Mouse (Mus musculus): ENCODE measurements around the gene Casc4. TPM values are rescaled to one million over a fixed set of nuclear protein-coding genes. Genes with fewer than 3 reads are reported as not detected.
"Not testable (repeated sequence)": the region's sequence is repeated elsewhere in the genome, so short reads cannot be mapped to it uniquely, and the experiment has no call there.

The Casc4 gene
- polyA plus RNA-seq, 1 experiment from 2014 or later: 5.4 TPM

DNA sequence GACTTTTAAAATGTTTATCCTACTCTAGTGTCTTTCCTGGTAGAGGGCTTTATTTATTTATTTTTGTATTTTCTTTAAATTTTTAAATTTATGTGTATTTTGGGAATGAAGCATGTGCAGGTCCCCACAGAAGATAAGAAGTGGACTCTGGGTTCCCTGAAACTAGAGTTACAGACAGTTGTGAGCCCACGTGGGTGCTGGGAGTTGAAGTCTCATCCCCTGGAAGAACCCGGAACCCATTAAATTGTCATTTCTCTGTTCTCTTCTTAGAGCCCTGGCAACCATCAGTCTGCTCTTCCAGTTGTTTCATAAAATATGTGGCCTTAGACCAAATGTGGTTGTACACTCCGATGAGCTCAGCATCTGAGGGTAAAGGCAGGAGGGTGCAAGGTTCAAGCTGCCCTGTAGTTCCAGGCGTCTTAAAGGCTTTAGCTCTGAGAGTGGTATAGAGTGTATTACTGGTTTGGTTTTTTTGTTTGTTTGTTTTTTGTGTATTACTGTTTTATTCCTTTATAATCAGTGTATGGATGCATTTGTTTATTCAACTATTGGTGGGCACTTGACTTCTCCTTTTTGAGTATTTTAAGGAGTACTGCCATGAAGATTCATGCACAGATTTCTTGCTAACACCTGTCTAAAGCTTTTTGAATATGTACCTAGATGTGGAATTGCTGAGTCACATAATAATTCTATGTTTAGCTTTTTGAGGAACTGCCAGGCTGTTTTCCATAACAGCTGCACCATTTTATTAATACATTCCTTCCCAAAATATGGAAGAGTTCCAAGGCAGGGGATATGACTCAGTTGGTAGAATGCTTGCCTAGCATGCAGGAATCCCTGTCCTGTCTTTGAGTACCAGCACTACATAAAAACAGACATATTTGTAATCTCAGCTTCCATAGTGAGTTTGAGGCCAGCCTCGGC lies 49.5 kb downstream of the Casc4 start:
- Histone ChIP-seq H3K4me2 (no peak overlapping the region), H3K36me3 (0 out of 2 replicates have a peak, but pooled peaks cover 6% of the 10 kb centered on the region), H3K27me3 (no peaks in the 10 kb centered on the region), H3K9ac (no peak overlapping the region), H3K27ac (no peak overlapping the region), H3K9me3 (replicated peaks) (no peaks in the 10 kb centered on the region), H3K4me3 (replicated peaks) (no peak overlapping the region), H3K4me1 (replicated peaks) (no peaks in the 10 kb centered on the region)
- ATAC-seq (ENCODE audit: low read depth) (no peak), DNase-seq (no peak)
- WGBS (ENCODE audit: insufficient replicate concordance): 75% methylated on average over 5 of the region's 5 CpGs

DNA sequence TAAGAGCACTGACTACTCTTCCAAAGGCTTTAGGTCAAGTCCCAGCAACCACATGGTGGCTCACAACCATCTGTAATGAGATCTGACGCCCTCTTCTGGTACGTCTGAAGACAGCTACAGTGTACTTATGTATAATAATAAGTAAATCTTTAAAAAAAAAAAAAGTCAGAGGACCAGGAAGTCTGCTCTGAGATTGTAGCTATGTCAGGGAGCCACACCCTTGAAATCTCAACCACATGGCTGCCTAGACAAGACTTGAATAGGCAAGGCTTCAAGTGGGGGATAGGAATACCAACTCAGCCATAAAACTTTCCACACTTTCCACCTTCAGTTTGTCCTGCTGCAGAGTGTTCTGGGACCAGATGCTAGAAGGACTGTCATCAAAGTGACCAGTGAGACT lies 70.9 kb downstream of the Casc4 start:
- not testable (repeated sequence) for H3K4me3 ChIP-seq (replicated peaks); DNase-seq; H3K4me1 ChIP-seq (replicated peaks); H3K27ac ChIP-seq; H3K4me2 ChIP-seq; H3K9me3 ChIP-seq (replicated peaks); H3K36me3 ChIP-seq; ATAC-seq (ENCODE audit: low read depth); H3K27me3 ChIP-seq; H3K9ac ChIP-seq
- 54% methylated on average over 2 of the region's 2 CpGs for WGBS (ENCODE audit: insufficient replicate concordance)

DNA sequence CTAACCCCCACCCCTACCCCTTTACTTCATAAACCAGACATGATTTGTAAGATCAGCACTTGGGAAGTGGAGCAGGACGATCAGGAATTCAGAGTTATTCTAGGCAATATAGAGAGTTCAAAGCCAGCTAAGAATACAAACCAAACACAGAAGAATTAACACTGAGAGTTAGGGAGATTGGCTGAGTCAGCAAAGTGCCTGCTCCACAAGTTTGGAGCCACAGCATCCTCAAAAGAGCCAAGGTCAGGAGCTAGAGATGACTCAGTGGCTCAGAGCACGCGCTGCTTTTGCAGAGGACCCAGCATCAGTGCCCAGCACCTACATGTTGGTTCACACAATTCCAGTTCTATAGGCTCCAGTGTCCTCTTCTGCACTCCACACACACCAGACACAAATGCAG lies 76.6 kb downstream of the Casc4 start:
- no peak overlapping the region for H3K4me2 ChIP-seq
- no peaks in the 10 kb centered on the region for H3K27me3 ChIP-seq
- no peak for ATAC-seq (ENCODE audit: low read depth)
- no peak overlapping the region for H3K27ac ChIP-seq
- no peak overlapping the region for H3K4me3 ChIP-seq (replicated peaks)
- DNase-seq: no peak
- no peaks in the 10 kb centered on the region for H3K36me3 ChIP-seq
- 63% methylated on average over 3 of the region's 3 CpGs for WGBS (ENCODE audit: insufficient replicate concordance)
- no peaks in the 10 kb centered on the region for H3K4me1 ChIP-seq (replicated peaks)
- H3K9me3 ChIP-seq (replicated peaks): no peaks in the 10 kb centered on the region
- no peak overlapping the region for H3K9ac ChIP-seq

DNA sequence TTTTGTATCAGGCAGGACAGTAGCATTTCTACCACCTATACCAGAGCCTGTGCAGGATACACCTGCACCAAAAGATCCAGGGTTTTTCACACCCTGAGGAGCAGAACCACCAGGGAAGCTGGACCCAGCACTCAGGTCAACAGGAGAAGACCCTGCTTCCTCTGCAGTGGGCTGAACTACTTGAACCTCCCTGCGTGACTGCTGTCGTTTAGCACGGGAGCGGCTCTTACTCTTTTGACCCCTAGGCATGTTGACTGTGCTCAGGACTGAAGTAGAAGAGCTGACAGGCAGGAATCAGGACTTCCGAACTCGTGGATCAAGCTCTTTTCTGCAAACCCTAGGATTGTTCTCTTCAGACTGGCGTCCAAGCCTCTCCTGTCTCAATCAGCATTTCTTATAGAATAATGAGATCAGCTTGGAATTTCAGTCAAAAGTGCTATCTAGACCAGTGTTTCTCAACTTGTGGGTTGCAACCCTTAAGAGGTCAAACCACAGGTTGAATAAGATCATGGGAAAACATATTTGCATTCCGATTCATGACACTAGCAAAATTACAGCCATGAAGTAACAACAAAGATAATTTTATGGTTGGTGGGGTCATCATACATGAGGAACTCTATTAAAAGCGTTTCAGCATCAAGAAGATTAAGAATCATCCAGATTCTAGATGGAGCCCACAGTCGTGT lies 88.3 kb downstream of the Casc4 start:
- WGBS (ENCODE audit: insufficient replicate concordance): 12% methylated on average over 10 of the region's 10 CpGs
- Histone ChIP-seq H3K36me3 (peaks cover 7% of the 10 kb centered on the region; the same call in 1 of the 2 replicates), H3K4me2 (peak overlapping the region; percentile 84), H3K4me3 (replicated peaks) (peak overlapping the region; percentile 76), H3K9ac (peak overlapping the region; percentile 80), H3K9me3 (replicated peaks) (no peaks in the 10 kb centered on the region), H3K4me1 (replicated peaks) (peaks cover 25% of the 10 kb centered on the region), H3K27me3 (no peaks in the 10 kb centered on the region), H3K27ac (peak overlapping the region; percentile 82)
- no peak for DNase-seq
- ATAC-seq (ENCODE audit: low read depth): no peak

DNA sequence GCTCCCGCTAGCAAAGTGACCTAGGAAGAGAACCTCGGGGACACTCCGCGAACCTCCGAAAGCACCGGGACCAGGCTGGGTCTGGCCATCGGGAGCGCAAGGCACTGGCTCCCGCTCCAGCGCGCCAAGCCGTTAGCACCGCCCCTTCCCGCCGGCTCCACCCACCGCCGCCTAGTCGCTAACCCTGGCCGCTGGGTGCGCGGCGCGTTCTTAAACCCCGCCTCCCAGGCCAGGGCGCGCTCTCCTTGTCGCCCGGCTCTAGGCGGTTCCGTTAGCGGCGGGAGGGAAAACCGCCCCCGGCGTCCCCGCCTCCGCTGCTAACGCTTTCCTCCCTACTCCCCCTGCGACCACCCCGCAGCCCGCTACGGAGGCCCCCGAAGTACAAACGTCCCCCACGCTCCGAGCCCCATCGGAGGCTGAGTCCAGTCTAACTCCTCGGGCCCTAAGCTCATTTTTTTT lies 89.0 kb downstream of the Casc4 start, which contains the start of the genes Ctdspl2 and Mageb3:
Gene Ctdspl2, plus strand, starts transcription at position 237 of the 459 bp plus-strand sequence.
Gene Mageb3, minus strand, starts transcription at position 328 of the 459 bp plus-strand sequence.
- peak within 1 kb of the TSS; percentile 95 for H3K27ac ChIP-seq
- no peaks in the 10 kb centered on the region for H3K27me3 ChIP-seq
- DNase-seq (peak; percentile 96), ATAC-seq (ENCODE audit: low read depth) (peak; percentile 97)
- H3K4me1 ChIP-seq (replicated peaks): peaks cover 25% of the 10 kb centered on the region
- peak within 1 kb of the TSS; percentile 84 for H3K4me2 ChIP-seq
- peak within 1 kb of the TSS; percentile 76 for H3K4me3 ChIP-seq (replicated peaks)
- under 1% methylated on average over 48 of the region's 48 CpGs for WGBS (ENCODE audit: insufficient replicate concordance)
- H3K9ac ChIP-seq: peak within 1 kb of the TSS; percentile 87
- H3K9me3 ChIP-seq (replicated peaks): no peaks in the 10 kb centered on the region
- peaks cover 13% of the 10 kb centered on the region for H3K36me3 ChIP-seq

DNA sequence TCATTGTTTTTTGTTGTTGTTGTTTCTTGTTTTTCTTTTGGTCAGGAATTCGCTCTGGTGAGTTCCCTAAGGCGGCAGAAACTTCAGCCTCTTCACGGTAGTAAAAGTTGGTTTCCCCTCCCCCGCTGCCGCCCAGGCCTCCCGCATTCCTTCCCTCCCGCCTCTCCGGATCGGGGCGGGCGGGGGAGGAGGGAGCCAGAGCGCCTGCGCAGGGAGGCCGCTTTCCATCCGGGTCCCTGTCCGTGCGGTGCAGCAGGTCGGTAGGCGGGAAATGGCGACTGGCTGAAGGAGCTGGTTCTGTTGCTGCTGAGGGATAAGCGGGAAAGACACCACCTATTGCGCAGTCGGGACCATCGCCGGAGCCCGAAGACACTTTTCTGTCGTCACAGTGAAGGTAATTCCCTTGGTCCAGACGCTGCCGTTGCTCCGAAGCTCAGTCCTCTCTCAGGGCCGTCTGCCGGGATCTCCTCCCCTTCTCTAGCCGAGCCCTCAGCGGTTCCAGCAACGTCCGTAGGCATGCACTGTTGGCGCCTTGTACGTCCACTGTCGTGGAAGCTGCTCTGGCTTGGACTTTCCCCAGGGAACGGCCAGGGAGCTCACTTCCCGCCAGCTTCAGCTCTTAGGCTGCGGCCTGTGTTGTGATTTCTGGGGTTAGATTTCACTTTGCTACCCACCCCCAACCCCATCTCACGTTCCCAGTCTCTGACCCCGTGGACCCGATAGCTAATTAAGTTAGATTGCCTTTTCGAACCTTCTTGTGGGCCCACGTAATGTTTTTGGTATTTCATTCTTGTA lies 89.7 kb downstream of the Casc4 start:
- peaks cover 25% of the 10 kb centered on the region for H3K4me1 ChIP-seq (replicated peaks)
- WGBS (ENCODE audit: insufficient replicate concordance): under 1% methylated on average over 47 of the region's 47 CpGs
- peak; percentile 91 for DNase-seq
- peak overlapping the region; percentile 87 for H3K9ac ChIP-seq
- peaks cover 15% of the 10 kb centered on the region for H3K36me3 ChIP-seq
- peak overlapping the region; percentile 76 for H3K4me3 ChIP-seq (replicated peaks)
- H3K4me2 ChIP-seq: peak overlapping the region; percentile 84
- ATAC-seq (ENCODE audit: low read depth): peak; percentile 90
- peak overlapping the region; percentile 95 for H3K27ac ChIP-seq
- no peaks in the 10 kb centered on the region for H3K27me3 ChIP-seq
- H3K9me3 ChIP-seq (replicated peaks): no peaks in the 10 kb centered on the region

DNA sequence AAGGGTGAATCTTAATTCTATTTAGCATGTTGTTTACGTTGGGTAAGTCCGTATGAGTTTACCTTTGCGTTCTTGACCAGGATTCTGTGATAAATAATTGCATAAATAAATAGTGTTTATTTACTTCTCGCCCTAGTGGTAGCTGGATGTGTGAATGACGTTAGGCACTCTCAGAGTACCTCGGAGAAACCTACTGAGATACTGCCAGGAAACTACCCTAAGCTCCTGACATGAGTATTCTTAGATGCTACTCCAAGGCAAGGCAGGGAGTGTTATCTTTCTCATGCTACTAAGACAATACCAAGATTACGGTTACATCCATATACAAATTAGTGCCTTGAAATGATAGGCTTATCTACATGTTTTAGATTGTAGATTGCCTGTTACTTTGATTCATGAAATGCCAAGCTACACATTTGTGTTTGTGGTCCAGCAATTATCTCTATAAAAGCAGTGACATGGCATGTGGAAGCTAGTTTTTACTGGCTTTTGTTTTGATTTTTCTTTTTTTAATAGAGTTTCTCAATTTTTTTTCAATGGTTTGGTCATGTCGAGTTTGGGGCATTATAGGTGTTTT lies 90.5 kb downstream of the Casc4 start:
- 4% methylated on average over 8 of the region's 8 CpGs for WGBS (ENCODE audit: insufficient replicate concordance)
- Histone ChIP-seq H3K4me3 (replicated peaks) (peak overlapping the region; percentile 76), H3K27ac (peak overlapping the region; percentile 95)

More for the DNA sequence above, 90.5 kb downstream of the Casc4 start:
- no peak for ATAC-seq (ENCODE audit: low read depth)
- Histone ChIP-seq H3K4me1 (replicated peaks) (peaks cover 25% of the 10 kb centered on the region), H3K9me3 (replicated peaks) (no peaks in the 10 kb centered on the region), H3K9ac (peak overlapping the region; percentile 87), H3K36me3 (peaks cover 20% of the 10 kb centered on the region), H3K4me2 (peak overlapping the region; percentile 84), H3K27me3 (no peaks in the 10 kb centered on the region)
- no peak for DNase-seq

Other genes starting within 250 kb of the Casc4 start
- gene Frmd5, start 59.9 kb upstream of the Casc4 start, polyA plus RNA-seq (2015; fragmentation: Nextera tagmentation; extraction: Ambion mirVana): 0.28 and 0.30 TPM in 2 replicates
- 18.3 and 20.6 TPM in 2 replicates for gene Ctdspl2, start 89.0 kb downstream of the Casc4 start, polyA plus RNA-seq (2015; fragmentation: Nextera tagmentation; extraction: Ambion mirVana)
- 0.03 TPM in 1 of 2 replicates, not detected in the other for gene Mageb3, start 89.1 kb downstream of the Casc4 start, polyA plus RNA-seq (2015; fragmentation: Nextera tagmentation; extraction: Ambion mirVana)
- 11.0 and 13.7 TPM in 2 replicates for gene Eif3j1, start 161.6 kb downstream of the Casc4 start, polyA plus RNA-seq (2015; fragmentation: Nextera tagmentation; extraction: Ambion mirVana)